Mouse (Mus musculus): ENCODE data around the gene Pa2g4. TPM values are rescaled to one million over a fixed set of nuclear protein-coding genes. Genes with fewer than 3 reads are reported as not detected.
A peak's percentile ranks its signal among the peaks of the same experiment; 100 is the strongest.
"Not testable (repeated sequence)": the region's sequence is repeated elsewhere in the genome, so short reads cannot be mapped to it uniquely, and the experiment has no call there.

Gene Pa2g4
- total RNA-seq (2021): 10 to 100 TPM; 60.4 to 61.7 TPM
- long read RNA-seq, transcript Pa2g4-201 (12 exons, 2,432 nt): major isoform, 30 of 34 reads
- long read RNA-seq, partial matches to known transcripts: 3 of 34 reads
- long read RNA-seq, other reads (novel, unspliced or antisense): 1 of 34 reads

GRCm38 (mm10) chr10:128565788-128566531 lies at the start of gene Pa2g4:
TSS of gene Pa2g4 (minus strand) at chr10:128565987.
- peak; percentile 99 to 100 for DNase-seq (ENCODE audit: low spot score in 2 of 2)

GRCm38 (mm10) chr10:128614934-128615333 lies 49.1 kb upstream of the Pa2g4 start:
- no peak for DNase-seq (ENCODE audit: low spot score in 2 of 2)

GRCm38 (mm10) chr10:128613820-128614219 lies 48.0 kb upstream of the Pa2g4 start:
- DNase-seq (ENCODE audit: low spot score in 2 of 2): not testable (repeated sequence)

GRCm38 (mm10) chr10:128613154-128613440 lies 47.3 kb upstream of the Pa2g4 start:
- DNase-seq (ENCODE audit: low spot score in 2 of 2): no peak

- peak; percentile 61 to 85 for DNase-seq (ENCODE audit: low spot score in 2 of 2)
Observed at GRCm38 (mm10) chr10:128612433-128613153, 46.8 kb upstream of the Pa2g4 start.

GRCm38 (mm10) chr10:128606483-128606882 lies 40.7 kb upstream of the Pa2g4 start:
- DNase-seq (ENCODE audit: low spot score in 2 of 2): no peak

GRCm38 (mm10) chr10:128602470-128603128 lies 36.8 kb upstream of the Pa2g4 start:
- no peak for DNase-seq (ENCODE audit: low spot score in 2 of 2)

- no peak for DNase-seq (ENCODE audit: low spot score in 2 of 2)
Observed at GRCm38 (mm10) chr10:128601499-128601898, 35.7 kb upstream of the Pa2g4 start.

- DNase-seq (ENCODE audit: low spot score in 2 of 2): no peak
Observed at GRCm38 (mm10) chr10:128598476-128598875, 32.7 kb upstream of the Pa2g4 start.

- no peak for DNase-seq (ENCODE audit: low spot score in 2 of 2)
Observed at GRCm38 (mm10) chr10:128592797-128593196, 27.0 kb upstream of the Pa2g4 start.

GRCm38 (mm10) chr10:128591436-128591835 lies 25.6 kb upstream of the Pa2g4 start:
- DNase-seq (ENCODE audit: low spot score in 2 of 2): no peak

GRCm38 (mm10) chr10:128590193-128590690 lies 24.5 kb upstream of the Pa2g4 start:
- DNase-seq (ENCODE audit: low spot score in 2 of 2): peak in 1 of 2 experiments; percentile 35

- peak in 1 of 2 experiments; percentile 25 for DNase-seq (ENCODE audit: low spot score in 2 of 2)
Observed at GRCm38 (mm10) chr10:128589464-128590192, 23.8 kb upstream of the Pa2g4 start, which contains the start of gene Erbb3. TSS of gene Erbb3 (minus strand) at chr10:128589652.

GRCm38 (mm10) chr10:128588775-128589463 lies 23.1 kb upstream of the Pa2g4 start:
- no peak for DNase-seq (ENCODE audit: low spot score in 2 of 2)

- no peak for DNase-seq (ENCODE audit: low spot score in 2 of 2)
Observed at GRCm38 (mm10) chr10:128588136-128588535, 22.3 kb upstream of the Pa2g4 start.

- no peak for DNase-seq (ENCODE audit: low spot score in 2 of 2)
Observed at GRCm38 (mm10) chr10:128587697-128588096, 21.9 kb upstream of the Pa2g4 start.

- DNase-seq (ENCODE audit: low spot score in 2 of 2): no peak
Observed at GRCm38 (mm10) chr10:128587120-128587519, 21.3 kb upstream of the Pa2g4 start.

- DNase-seq (ENCODE audit: low spot score in 2 of 2): peak in 1 of 2 experiments; percentile 26
Observed at GRCm38 (mm10) chr10:128586546-128586945, 20.8 kb upstream of the Pa2g4 start.

- DNase-seq (ENCODE audit: low spot score in 2 of 2): no peak
Observed at GRCm38 (mm10) chr10:128584386-128584785, 18.6 kb upstream of the Pa2g4 start.

GRCm38 (mm10) chr10:128583644-128584043 lies 17.9 kb upstream of the Pa2g4 start:
- peak in 1 of 2 experiments; percentile 36 for DNase-seq (ENCODE audit: low spot score in 2 of 2)
